Mouse (Mus musculus) T-cell, adult 66 days (primary cell): ENCODE data around the gene H3f3a. TPM values are rescaled to one million over a fixed set of nuclear protein-coding genes. Genes with fewer than 3 reads are reported as not detected.

ENCODE experiments used
- total RNA-seq, 2 experiments: library from RNA; stranded (reverse); gene quantifications; 3 replicates in 1 of 2; 4 replicates in 1 of 2; pipeline ENCODE4 v1.2.4; 2023

H3f3a gene
- 100 to 1,000 TPM; 643 to 664 TPM for total RNA-seq

DNA sequence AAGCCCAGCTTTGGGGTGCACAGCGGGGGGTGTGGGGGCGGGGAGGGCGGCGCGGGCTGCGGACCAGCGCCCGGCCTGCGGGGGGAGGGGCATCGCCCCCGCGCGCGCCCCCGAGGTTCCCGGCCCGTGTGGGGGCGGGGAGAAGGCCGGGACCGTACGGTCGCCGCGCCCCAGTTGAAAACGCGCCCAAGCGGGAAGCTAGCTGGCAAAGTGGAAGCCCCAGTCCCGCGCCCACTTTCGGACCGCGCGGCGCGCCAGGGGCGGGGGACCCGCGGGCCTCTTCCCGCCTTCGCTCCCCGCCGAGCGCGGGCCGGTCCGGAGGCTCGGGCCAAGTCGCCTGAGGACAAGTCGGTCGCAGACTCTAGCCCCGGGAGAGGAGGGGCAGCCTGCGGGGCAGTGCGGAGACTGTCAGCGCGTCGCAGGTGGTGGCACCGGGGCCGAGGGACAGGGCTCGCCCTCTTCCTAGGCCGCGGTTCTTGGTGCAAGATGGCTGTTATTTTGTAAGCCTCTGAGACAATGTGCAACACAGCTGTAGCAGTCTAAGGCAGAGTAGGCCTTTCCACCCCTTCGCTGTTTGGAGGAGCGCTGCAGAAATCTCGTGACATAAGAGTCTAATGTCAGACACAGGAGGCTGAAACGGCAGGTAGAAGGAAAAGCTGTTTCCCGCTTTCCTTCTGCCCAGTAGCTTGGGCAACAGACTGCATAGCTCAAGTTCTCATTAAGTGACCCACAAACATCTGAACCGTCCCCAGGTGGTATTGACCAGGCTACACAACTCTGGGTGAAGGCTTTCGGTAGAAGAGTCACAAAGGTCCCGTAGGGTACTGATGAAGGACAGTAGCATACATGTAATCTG lies at the start of gene H3f3a:
H3f3a (minus strand) TSS at position 59 of the 856 bp plus-strand sequence.

DNA sequence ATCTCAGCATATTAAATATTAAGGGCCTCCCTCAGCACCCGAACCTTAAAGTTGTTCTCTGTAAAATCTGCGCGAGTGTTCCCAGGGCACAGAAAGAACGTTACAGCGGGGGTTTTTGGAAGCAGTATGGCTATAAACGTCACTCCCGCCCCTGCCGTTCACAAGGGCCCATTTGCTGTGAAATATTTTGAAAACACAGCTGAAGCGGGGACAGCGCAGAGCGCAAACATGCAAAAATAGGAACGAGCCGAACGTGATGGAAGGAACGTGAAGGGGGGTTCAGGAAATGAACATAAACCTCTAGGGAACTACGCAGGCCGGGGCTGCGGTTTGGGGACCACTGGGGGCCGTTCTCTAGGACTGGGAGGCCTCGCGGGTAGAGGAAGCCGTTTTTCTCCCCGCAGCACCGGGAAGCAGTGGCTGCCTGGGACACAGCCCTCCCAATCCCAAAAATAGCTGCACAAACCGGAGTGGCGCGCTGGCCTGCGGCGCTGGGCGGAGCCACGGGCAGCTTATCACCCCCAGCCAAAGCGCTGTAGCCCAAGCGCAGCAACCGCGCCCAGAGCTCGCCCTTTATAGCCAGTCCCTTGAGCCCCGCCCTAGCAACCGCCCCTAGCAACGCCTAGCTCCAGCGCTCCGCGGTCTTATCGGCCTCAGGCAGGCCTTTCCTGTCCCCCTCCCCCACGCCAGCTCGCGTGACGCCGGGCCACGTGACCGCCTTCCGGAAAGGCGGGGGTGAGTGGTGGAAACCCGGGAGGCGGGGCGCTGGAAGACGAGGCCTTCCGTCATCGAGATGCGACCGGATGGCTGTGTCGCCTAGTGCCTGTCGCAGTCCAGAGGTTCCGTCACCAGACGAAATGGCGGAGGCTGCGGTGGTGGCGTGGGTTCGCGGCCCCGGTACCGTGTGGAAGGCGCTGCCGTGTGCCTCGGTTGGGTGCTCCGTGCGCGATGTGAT lies 36.9 kb upstream of the H3f3a start, which contains the start of gene Sde2:
Sde2 (plus strand) TSS at position 812 of the 955 bp plus-strand sequence.

Other genes with a start within 250 kb of the H3f3a start
- gene Parp1, start 245.0 kb downstream of the H3f3a start, total RNA-seq = 10 to 100 TPM; 74.7 to 76.5 TPM
- gene Lin9, start 172.8 kb downstream of the H3f3a start, total RNA-seq = 10 to 100 TPM; 15.3 to 17.9 TPM
- not detected for gene Mixl1, start 116.9 kb downstream of the H3f3a start, total RNA-seq
- 10 to 100 TPM; 48.9 to 51.3 TPM for gene Acbd3, start 87.9 kb downstream of the H3f3a start, total RNA-seq
- gene Sde2, start 37.2 kb upstream of the H3f3a start, total RNA-seq = 10 to 100 TPM; 48.1 to 53.3 TPM
- not detected for gene Lefty2, start 79.2 kb upstream of the H3f3a start, total RNA-seq
- gene Pycr2, start 90.3 kb upstream of the H3f3a start, total RNA-seq = 10 to 100 TPM; 50.7 to 51.5 TPM
- gene Lefty1, start 121.1 kb upstream of the H3f3a start, total RNA-seq = not detected
- gene Tmem63a, start 128.4 kb upstream of the H3f3a start, total RNA-seq = 10 to 100 TPM; 57.7 to 60.3 TPM
- 10 to 100 TPM; 55.7 to 67.2 TPM for gene Ephx1, start 207.0 kb upstream of the H3f3a start, total RNA-seq
- not detected for gene 9130409I23Rik, start 237.3 kb upstream of the H3f3a start, total RNA-seq